Mouse (Mus musculus): ENCODE data around the gene Dnah17. TPM values are rescaled to one million over a fixed set of nuclear protein-coding genes. Genes with fewer than 3 reads are reported as not detected.

Gene Dnah17
- polyA plus RNA-seq, 1 experiment from 2014 or later: 0.37 TPM

DNA sequence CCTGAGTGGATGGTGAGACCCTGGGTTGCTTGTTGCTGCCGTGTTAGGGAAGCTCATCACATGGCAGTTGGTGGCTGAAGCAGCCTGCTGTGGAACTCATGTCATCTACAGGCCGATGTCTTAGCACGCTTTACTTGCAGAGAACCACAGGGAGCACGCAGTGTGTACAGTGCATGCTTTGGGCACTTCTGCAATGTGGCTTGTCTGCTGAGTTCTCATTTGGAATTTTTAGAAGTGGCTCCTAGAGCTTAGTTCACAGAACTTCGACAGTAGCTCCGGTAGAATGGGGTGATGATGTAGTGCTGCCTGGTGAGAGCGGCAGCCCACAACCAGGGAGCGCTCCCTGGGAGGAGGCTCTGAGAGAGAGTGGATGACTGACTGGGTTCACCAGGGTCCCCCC lies 121.6 kb downstream of the Dnah17 start:
- no peak overlapping the region for H3K4me2 ChIP-seq (ENCODE audit: low read length)
- H3K36me3 ChIP-seq (ENCODE audit: control insufficient read depth, insufficient read depth): peaks cover 15% of the 10 kb centered on the region
- H3K27ac ChIP-seq (ENCODE audit: low read length): no peak overlapping the region
- H3K4me3 ChIP-seq (replicated peaks; ENCODE audit: low read length): no peak overlapping the region
- no peaks in the 10 kb centered on the region for H3K27me3 ChIP-seq (replicated peaks; ENCODE audit: control insufficient read depth, insufficient read depth, low read length)
- no peak for ATAC-seq
- H3K9ac ChIP-seq (replicated peaks; ENCODE audit: low read depth, low read length): no peak overlapping the region
- H3K9me3 ChIP-seq (ENCODE audit: control insufficient read depth, low read length): no peaks in the 10 kb centered on the region
- 87% methylated on average over 8 of the region's 8 CpGs for WGBS
- 0 out of 2 replicates have a peak, but pooled peaks cover 6% of the 10 kb centered on the region for H3K4me1 ChIP-seq (replicated peaks; ENCODE audit: control insufficient read depth, insufficient read depth, low read length)

DNA sequence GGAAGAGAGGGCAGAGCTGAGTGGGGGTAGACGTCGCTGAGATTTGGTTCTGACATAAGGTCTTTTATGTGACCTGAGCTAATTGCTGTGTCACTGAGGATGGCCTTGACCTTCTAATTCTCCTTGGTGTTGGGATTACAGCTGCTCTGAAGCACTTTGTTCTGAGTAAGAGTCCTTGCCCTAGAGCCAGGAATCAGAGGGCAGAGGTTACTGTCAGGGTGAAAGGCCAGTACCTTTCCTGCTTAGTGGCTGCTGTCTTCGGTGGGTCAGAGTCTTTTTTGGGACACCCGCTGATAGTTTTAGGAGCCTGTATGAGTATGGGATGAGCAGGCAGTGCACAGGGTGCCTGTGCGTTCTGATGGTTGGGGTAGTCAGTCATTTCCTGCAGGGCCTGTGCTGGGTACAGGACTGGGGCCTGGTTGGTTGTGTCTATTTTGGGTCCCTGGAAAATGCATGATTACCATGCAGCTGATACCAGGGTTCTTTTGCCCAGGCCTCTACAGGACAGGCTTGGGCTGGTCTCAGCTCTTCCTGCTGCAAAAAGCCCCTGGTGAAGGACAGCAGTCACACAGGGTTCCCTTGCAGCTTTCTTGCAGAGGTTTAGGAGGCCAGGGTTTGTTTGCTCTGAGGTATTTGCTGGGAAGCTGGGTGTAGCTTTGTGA lies 122.2 kb downstream of the Dnah17 start:
- Histone ChIP-seq H3K9me3 (ENCODE audit: control insufficient read depth, low read length) (no peaks in the 10 kb centered on the region), H3K4me2 (ENCODE audit: low read length) (no peak overlapping the region), H3K4me3 (replicated peaks; ENCODE audit: low read length) (no peak overlapping the region), H3K36me3 (ENCODE audit: control insufficient read depth, insufficient read depth) (peaks cover 18% of the 10 kb centered on the region), H3K4me1 (replicated peaks; ENCODE audit: control insufficient read depth, insufficient read depth, low read length) (0 out of 2 replicates have a peak, but pooled peaks cover 6% of the 10 kb centered on the region), H3K9ac (replicated peaks; ENCODE audit: low read depth, low read length) (no peak overlapping the region), H3K27me3 (replicated peaks; ENCODE audit: control insufficient read depth, insufficient read depth, low read length) (no peaks in the 10 kb centered on the region), H3K27ac (ENCODE audit: low read length) (no peak overlapping the region)
- 82% methylated on average over 5 of the region's 5 CpGs for WGBS
- ATAC-seq: no peak

DNA sequence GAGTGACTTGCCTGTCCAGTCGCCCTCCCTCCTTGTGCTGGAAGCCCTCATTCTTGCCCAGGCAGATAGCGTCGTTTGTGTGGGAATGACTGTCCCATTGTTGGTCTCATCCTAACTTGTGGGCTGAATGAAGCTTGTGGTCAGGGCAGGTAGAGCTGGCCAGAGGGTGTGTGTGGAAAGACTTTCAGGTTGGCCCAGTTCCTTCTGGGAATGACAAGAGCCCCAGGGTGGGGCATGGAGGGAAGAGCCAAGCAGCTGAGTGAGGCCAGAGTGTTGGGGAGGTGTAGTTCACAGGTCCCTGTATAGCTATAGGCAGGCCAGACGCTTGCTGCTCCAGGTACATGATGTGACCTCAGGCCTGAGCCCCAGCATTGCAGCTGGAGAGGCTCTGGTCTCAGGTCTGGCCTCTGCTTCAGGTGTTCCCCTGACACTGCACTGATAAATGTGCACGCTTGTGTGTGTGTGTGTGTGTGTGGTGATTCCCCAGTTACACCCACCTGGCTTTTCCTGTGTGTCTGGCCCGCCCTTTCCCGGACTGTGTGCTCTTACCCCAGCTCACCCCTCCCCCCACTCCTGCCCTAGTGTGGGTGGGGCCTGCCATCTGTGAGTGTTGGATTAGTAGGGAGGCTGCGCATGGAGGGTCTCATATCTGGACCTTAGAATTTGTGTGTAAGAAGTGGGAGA lies 122.8 kb downstream of the Dnah17 start:
- Histone ChIP-seq H3K27ac (ENCODE audit: low read length) (no peak overlapping the region), H3K4me1 (replicated peaks; ENCODE audit: control insufficient read depth, insufficient read depth, low read length) (0 out of 2 replicates have a peak, but pooled peaks cover 6% of the 10 kb centered on the region), H3K4me2 (ENCODE audit: low read length) (no peak overlapping the region), H3K4me3 (replicated peaks; ENCODE audit: low read length) (no peak overlapping the region), H3K36me3 (ENCODE audit: control insufficient read depth, insufficient read depth) (peaks cover 18% of the 10 kb centered on the region), H3K27me3 (replicated peaks; ENCODE audit: control insufficient read depth, insufficient read depth, low read length) (no peaks in the 10 kb centered on the region), H3K9ac (replicated peaks; ENCODE audit: low read depth, low read length) (no peak overlapping the region), H3K9me3 (ENCODE audit: control insufficient read depth, low read length) (no peaks in the 10 kb centered on the region)
- ATAC-seq: no peak
- 78% methylated on average over 8 of the region's 8 CpGs for WGBS

DNA sequence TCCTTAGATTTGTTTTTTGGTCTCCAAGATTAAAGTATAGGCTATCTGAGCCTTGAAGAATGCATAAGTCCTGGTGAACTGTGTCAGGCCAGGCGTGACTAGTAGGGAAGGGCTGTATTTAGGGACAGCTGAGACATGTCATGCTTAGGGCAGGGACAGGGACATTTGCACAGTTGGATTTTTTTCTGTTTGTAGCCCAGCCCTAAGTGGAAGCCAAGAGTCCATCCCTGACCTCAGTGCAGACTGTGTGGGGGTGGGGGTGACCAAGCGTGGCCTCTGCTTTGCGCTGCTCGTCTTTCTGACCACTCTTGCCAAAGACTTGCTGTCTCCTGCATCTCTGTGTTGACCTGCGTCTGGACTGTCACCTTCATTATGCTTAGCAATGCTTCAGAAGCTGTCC lies 126.2 kb downstream of the Dnah17 start:
- Histone ChIP-seq H3K27ac (ENCODE audit: low read length) (no peak overlapping the region), H3K27me3 (replicated peaks; ENCODE audit: control insufficient read depth, insufficient read depth, low read length) (no peaks in the 10 kb centered on the region), H3K4me1 (replicated peaks; ENCODE audit: control insufficient read depth, insufficient read depth, low read length) (no peaks in the 10 kb centered on the region), H3K36me3 (ENCODE audit: control insufficient read depth, insufficient read depth) (peaks cover 25% of the 10 kb centered on the region), H3K9ac (replicated peaks; ENCODE audit: low read depth, low read length) (no peak overlapping the region), H3K4me2 (ENCODE audit: low read length) (no peak overlapping the region), H3K9me3 (ENCODE audit: control insufficient read depth, low read length) (no peaks in the 10 kb centered on the region), H3K4me3 (replicated peaks; ENCODE audit: low read length) (no peak overlapping the region)
- 92% methylated on average over 5 of the region's 5 CpGs for WGBS
- no peak for ATAC-seq

DNA sequence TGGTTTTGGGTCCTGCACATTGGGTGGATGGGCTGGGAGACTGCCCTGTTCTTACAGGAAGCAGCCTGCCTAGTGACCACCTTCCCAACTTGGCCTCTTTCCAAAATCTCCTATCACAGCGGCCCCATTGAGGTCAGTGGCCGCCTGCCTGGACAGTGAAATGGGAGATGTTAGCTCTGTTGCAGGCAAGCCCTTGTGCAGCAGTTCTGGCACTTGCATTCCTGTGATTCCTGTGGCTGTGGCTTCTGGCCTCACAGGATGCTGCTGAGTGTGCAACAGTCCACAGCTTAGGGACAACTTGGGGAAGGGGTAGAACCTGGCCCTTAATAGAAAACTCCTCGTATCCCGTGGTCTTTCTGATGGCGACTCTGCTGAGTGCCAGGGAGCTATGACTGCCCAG lies 126.7 kb downstream of the Dnah17 start:
- Histone ChIP-seq H3K4me3 (replicated peaks; ENCODE audit: low read length) (no peak overlapping the region), H3K36me3 (ENCODE audit: control insufficient read depth, insufficient read depth) (peaks cover 25% of the 10 kb centered on the region)
- no peak for ATAC-seq

DNA sequence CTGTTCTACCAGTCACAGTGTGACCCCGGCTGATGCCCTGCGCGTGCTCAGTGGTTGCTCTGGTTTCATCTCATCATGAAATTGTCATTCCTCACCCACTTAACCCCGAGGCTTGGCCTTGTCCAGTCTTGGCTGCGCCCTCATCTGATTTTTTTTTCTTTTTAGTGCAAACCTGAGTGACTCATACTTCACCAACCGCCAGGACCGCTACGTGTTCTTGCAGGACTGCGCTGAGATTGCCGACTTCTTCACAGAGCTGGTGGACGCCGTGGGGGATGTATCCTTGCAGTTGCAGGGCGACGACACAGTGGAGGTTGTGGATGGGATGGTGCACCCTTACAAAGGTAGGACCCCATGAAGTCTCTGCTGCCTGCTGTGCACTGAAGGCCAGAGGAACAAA lies 127.3 kb downstream of the Dnah17 start:
- Histone ChIP-seq H3K4me3 (replicated peaks; ENCODE audit: low read length) (no peak overlapping the region), H3K27me3 (replicated peaks; ENCODE audit: control insufficient read depth, insufficient read depth, low read length) (no peaks in the 10 kb centered on the region), H3K9me3 (ENCODE audit: control insufficient read depth, low read length) (no peaks in the 10 kb centered on the region), H3K27ac (ENCODE audit: low read length) (no peak overlapping the region), H3K4me2 (ENCODE audit: low read length) (no peak overlapping the region), H3K9ac (replicated peaks; ENCODE audit: low read depth, low read length) (no peak overlapping the region), H3K4me1 (replicated peaks; ENCODE audit: control insufficient read depth, insufficient read depth, low read length) (no peaks in the 10 kb centered on the region), H3K36me3 (ENCODE audit: control insufficient read depth, insufficient read depth) (peaks cover 25% of the 10 kb centered on the region)
- WGBS: 93% methylated on average over 14 of the region's 14 CpGs
- no peak for ATAC-seq

More for the DNA sequence above, 126.7 kb downstream of the Dnah17 start:
- no peaks in the 10 kb centered on the region for H3K9me3 ChIP-seq (ENCODE audit: control insufficient read depth, low read length)
- no peaks in the 10 kb centered on the region for H3K4me1 ChIP-seq (replicated peaks; ENCODE audit: control insufficient read depth, insufficient read depth, low read length)
- no peak overlapping the region for H3K27ac ChIP-seq (ENCODE audit: low read length)
- 85% methylated on average over 5 of the region's 5 CpGs for WGBS
- H3K4me2 ChIP-seq (ENCODE audit: low read length): no peak overlapping the region
- H3K9ac ChIP-seq (replicated peaks; ENCODE audit: low read depth, low read length): no peak overlapping the region
- H3K27me3 ChIP-seq (replicated peaks; ENCODE audit: control insufficient read depth, insufficient read depth, low read length): no peaks in the 10 kb centered on the region

DNA sequence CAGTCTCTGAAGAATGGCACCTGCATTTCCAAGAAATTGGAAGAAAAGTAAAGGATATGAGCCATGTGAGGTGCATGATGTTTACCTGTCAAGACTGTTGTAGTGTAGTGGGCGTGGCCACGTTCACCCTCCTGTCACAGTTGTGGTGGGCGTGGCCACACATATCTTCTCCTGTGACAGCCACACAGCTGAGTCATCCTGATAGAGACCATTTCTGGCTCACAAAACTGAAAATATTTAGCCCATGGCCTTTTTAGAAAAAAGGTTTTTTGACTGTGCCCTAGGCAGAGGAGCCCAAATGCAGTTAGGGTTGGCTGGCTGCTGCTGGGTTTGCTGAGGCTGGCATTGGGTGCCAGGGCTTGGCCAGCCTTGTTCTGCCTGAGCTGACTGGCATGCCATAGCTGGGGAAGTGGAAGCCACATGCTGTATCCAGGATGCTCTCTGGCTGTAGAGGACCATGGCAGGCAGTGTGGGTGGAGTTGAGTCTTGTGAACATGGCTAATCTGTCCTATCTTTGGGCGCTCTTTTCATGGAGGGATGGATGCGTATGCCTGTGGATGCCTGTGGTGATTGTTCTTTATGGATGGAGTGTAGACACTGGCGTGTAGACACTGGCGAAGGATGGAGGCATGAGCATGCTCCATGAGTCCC lies 129.7 kb downstream of the Dnah17 start:
- H3K9ac ChIP-seq (replicated peaks; ENCODE audit: low read depth, low read length): no peak overlapping the region
- peaks cover 21% of the 10 kb centered on the region for H3K36me3 ChIP-seq (ENCODE audit: control insufficient read depth, insufficient read depth)
- no peak for ATAC-seq
- WGBS: 92% methylated on average over 7 of the region's 7 CpGs
- peaks cover 6% of the 10 kb centered on the region; the same call in 1 of the 2 replicates for H3K4me1 ChIP-seq (replicated peaks; ENCODE audit: control insufficient read depth, insufficient read depth, low read length)
- no peak overlapping the region for H3K4me3 ChIP-seq (replicated peaks; ENCODE audit: low read length)
- H3K9me3 ChIP-seq (ENCODE audit: control insufficient read depth, low read length): no peaks in the 10 kb centered on the region
- H3K27me3 ChIP-seq (replicated peaks; ENCODE audit: control insufficient read depth, insufficient read depth, low read length): no peaks in the 10 kb centered on the region
- no peak overlapping the region for H3K27ac ChIP-seq (ENCODE audit: low read length)
- no peak overlapping the region for H3K4me2 ChIP-seq (ENCODE audit: low read length)

DNA sequence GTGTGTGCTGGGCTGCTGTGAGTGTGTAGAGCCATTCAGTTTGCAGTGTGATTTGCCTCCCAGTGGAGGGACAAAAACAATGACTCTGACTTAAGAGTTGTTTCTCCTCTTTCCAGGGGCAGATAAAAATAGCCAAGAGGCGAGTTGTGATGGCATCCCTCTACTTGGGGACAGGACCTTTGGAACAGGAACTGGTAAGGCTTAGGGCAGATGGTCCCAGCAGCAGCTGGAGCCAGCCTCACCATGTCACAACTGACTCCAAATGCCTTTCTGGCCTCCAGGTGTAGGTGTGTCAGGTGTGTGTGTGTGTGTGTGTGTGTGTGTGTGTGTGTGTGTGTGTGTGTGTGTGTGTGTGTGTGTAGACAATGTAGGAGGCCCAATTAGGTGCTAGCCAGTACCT lies 130.4 kb downstream of the Dnah17 start:
- H3K9ac ChIP-seq (replicated peaks; ENCODE audit: low read depth, low read length): no peak overlapping the region
- H3K4me2 ChIP-seq (ENCODE audit: low read length): no peak overlapping the region
- H3K27ac ChIP-seq (ENCODE audit: low read length): no peak overlapping the region
- no peaks in the 10 kb centered on the region for H3K27me3 ChIP-seq (replicated peaks; ENCODE audit: control insufficient read depth, insufficient read depth, low read length)
- peaks cover 6% of the 10 kb centered on the region; the same call in 1 of the 2 replicates for H3K4me1 ChIP-seq (replicated peaks; ENCODE audit: control insufficient read depth, insufficient read depth, low read length)
- no peak overlapping the region for H3K4me3 ChIP-seq (replicated peaks; ENCODE audit: low read length)
- H3K9me3 ChIP-seq (ENCODE audit: control insufficient read depth, low read length): no peaks in the 10 kb centered on the region
- ATAC-seq: no peak
- peaks cover 17% of the 10 kb centered on the region for H3K36me3 ChIP-seq (ENCODE audit: control insufficient read depth, insufficient read depth)
- WGBS: 67% methylated on average over 1 of the region's 1 CpGs

DNA sequence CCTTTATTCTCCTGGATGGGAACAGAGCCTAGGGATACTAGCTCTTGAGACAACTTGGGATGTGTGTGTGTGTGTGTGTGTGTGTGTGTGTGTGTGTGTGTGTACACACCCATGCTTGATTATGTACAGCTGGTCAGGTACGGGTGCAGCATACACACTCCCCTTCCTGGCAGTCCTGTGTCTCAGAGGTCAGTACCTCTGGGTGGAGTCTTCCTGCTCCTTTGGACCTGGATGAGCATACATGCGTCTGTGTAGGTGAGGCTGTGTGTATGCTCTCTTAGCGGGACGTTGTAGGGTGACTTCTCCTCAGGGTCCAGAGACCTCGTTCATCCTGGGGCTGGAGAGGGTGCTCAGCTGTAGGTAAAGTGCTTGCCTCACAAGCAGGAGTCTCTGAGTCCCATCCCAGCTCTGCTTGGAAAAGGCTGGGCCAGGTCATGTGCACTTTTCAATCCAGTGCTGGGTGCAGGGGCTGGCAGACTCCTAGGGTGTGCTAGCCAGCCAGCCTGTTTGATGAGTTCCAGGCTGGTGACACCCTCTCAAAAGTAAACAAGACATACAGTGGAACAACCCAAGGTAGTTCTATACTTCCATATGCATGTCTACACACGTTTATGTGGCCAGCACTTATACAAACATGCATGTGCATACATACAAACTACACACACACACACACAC lies 131.0 kb downstream of the Dnah17 start:
- Histone ChIP-seq H3K4me1 (replicated peaks; ENCODE audit: control insufficient read depth, insufficient read depth, low read length) (peaks cover 6% of the 10 kb centered on the region; the same call in 1 of the 2 replicates), H3K36me3 (ENCODE audit: control insufficient read depth, insufficient read depth) (peaks cover 11% of the 10 kb centered on the region), H3K27me3 (replicated peaks; ENCODE audit: control insufficient read depth, insufficient read depth, low read length) (no peaks in the 10 kb centered on the region), H3K27ac (ENCODE audit: low read length) (no peak overlapping the region), H3K9ac (replicated peaks; ENCODE audit: low read depth, low read length) (no peak overlapping the region), H3K9me3 (ENCODE audit: control insufficient read depth, low read length) (no peaks in the 10 kb centered on the region), H3K4me2 (ENCODE audit: low read length) (no peak overlapping the region), H3K4me3 (replicated peaks; ENCODE audit: low read length) (no peak overlapping the region)
- 92% methylated on average over 6 of the region's 6 CpGs for WGBS
- ATAC-seq: no peak
